Mouse (Mus musculus): Measurements from ENCODE around the gene Cep250. TPM values are rescaled to one million over a fixed set of nuclear protein-coding genes. Genes with fewer than 3 reads are reported as not detected.

The Cep250 gene
- total RNA-seq, 2 experiments from 2014 or later, result 3.1 to 3.2 TPM

Other genes starting within 250 kb of the Cep250 start
- gene Edem2, start 227.0 kb upstream of the Cep250 start, total RNA-seq (2021), result 1 to 10 TPM; 3.7 to 4.2 TPM
- not detected for gene Gm17581, start 220.6 kb upstream of the Cep250 start, total RNA-seq (2021)
- 10 to 100 TPM; 10.6 to 10.9 TPM for gene Procr, start 205.3 kb upstream of the Cep250 start, total RNA-seq (2021)
- not detected for gene Mmp24, start 181.1 kb upstream of the Cep250 start, total RNA-seq (2021)
- 10 to 100 TPM; 22.3 to 23.2 TPM for gene BC029722, start 137.0 kb upstream of the Cep250 start, total RNA-seq (2021)
- gene Eif6, start 129.5 kb upstream of the Cep250 start, total RNA-seq (2021), result 10 to 100 TPM; 36.1 to 45.9 TPM
- gene Fam83c, start 121.6 kb upstream of the Cep250 start, total RNA-seq (2021), result not detected
- 100 to 1,000 TPM; 151 to 164 TPM for gene Uqcc1, start 26.1 kb upstream of the Cep250 start, total RNA-seq (2021)
- not detected for gene Gm15557, start 15.7 kb upstream of the Cep250 start, total RNA-seq (2021)
- gene Gdf5, start 11.1 kb upstream of the Cep250 start, total RNA-seq (2021), result under 1 TPM in 1 of 2 experiments, not detected in 1; 0.10 TPM
- under 1 TPM; 0.20 to 0.39 TPM for gene 6430550D23Rik, start 51.5 kb downstream of the Cep250 start, total RNA-seq (2021)
- 10 to 100 TPM; 44.1 to 46.2 TPM for gene Ergic3, start 51.6 kb downstream of the Cep250 start, total RNA-seq (2021)
- not detected for gene Fer1l4, start 96.5 kb downstream of the Cep250 start, total RNA-seq (2021)
- not detected for gene Spag4, start 108.7 kb downstream of the Cep250 start, total RNA-seq (2021)
- 1 to 10 TPM; 8.3 to 9.6 TPM for gene Cpne1, start 155.5 kb downstream of the Cep250 start, total RNA-seq (2021)
- gene Rbm12, start 155.5 kb downstream of the Cep250 start, total RNA-seq (2021), result 1 to 10 TPM; 3.6 to 6.6 TPM
- gene Gm28036, start 170.6 kb downstream of the Cep250 start, total RNA-seq (2021), result 1 to 10 TPM; 4.2 to 4.4 TPM
- gene Romo1, start 187.6 kb downstream of the Cep250 start, total RNA-seq (2021), result 100 to 1,000 TPM; 196 to 210 TPM
- 10 to 100 TPM; 70.8 to 77.4 TPM for gene Nfs1, start 187.7 kb downstream of the Cep250 start, total RNA-seq (2021)
- 100 to 1,000 TPM in 1 of 2 experiments, 10 to 100 TPM in 1; 88.5 to 107 TPM for gene Rbm39, start 223.8 kb downstream of the Cep250 start, total RNA-seq (2021)
- 10 to 100 TPM; 22.4 to 22.8 TPM for gene Phf20, start 240.0 kb downstream of the Cep250 start, total RNA-seq (2021)